Mouse (Mus musculus) forebrain, embryonic 11.5 days (tissue): ENCODE measurements around the gene Cbs. TPM values are rescaled to one million over a fixed set of nuclear protein-coding genes. Genes with fewer than 3 reads are reported as not detected.
A peak's percentile ranks its signal among the peaks of the same experiment; 100 is the strongest.

ENCODE experiments used
- ATAC-seq: fragments of 200-750 bp; cut with Nextera tagmentation; replicated peaks from 2 replicates; pipeline ENCODE4 v1.8.0; 2017; ENCODE audit warnings: moderate TSS enrichment; ENCODE audit not compliant: low FRiP score
- DNase-seq: peaks from one replicate; pipeline ENCODE4 v3.0.0-alpha.2; 2017; ENCODE audit warnings: low spot score
- H3K27ac ChIP-seq: fragments of 300-500 bp; sonication (generic); 2 replicates; pipeline ENCODE4 v1.5.1; 2014; ENCODE audit warnings: low read depth, low read length
- H3K27me3 ChIP-seq: fragments of 300-500 bp; sonication (generic); 2 replicates; pipeline ENCODE4 v1.6.1; 2014; ENCODE audit warnings: mild to moderate bottlenecking, low read length, mixed read lengths; ENCODE audit not compliant: control insufficient read depth, insufficient read depth
- H3K36me3 ChIP-seq: fragments of 300-500 bp; sonication (generic); 2 replicates; pipeline ENCODE4 v1.6.1; 2014; ENCODE audit warnings: mild to moderate bottlenecking, low read length, moderate library complexity, mixed read lengths; ENCODE audit not compliant: control insufficient read depth, insufficient read depth
- H3K4me1 ChIP-seq: fragments of 300-500 bp; sonication (generic); replicated peaks from 2 replicates; pipeline ENCODE4 v1.6.1; 2014; ENCODE audit warnings: low read length, mixed read lengths; ENCODE audit not compliant: control insufficient read depth, insufficient read depth
- H3K4me2 ChIP-seq: fragments of 300-500 bp; sonication (generic); 2 replicates; pipeline ENCODE4 v1.6.1; 2014; ENCODE audit warnings: low read depth, mild to moderate bottlenecking, low read length, moderate library complexity, mixed read lengths; ENCODE audit not compliant: severe bottlenecking
- H3K4me3 ChIP-seq: fragments of 300-500 bp; sonication (generic); 2 replicates; pipeline ENCODE4 v1.5.1; 2014; ENCODE audit warnings: low read depth, low read length
- H3K9ac ChIP-seq: fragments of 300-500 bp; sonication (generic); 2 replicates; pipeline ENCODE4 v1.6.1; 2014; ENCODE audit warnings: low read length
- H3K9me3 ChIP-seq: fragments of 300-500 bp; sonication (generic); 2 replicates; pipeline ENCODE4 v1.6.1; 2016; ENCODE audit warnings: low read length, mixed read lengths; ENCODE audit not compliant: control insufficient read depth
- WGBS: fragments of 180-500 bp; shearing (Covaris S2); extraction: QIAGEN DNeasy Blood & Tissue Kit; methylation state at CpG from one replicate; pipeline ENCODE4 v1.1.7; 2014; 5-methylcytosine and 5-hydroxymethylcytosine counted together
- polyA plus RNA-seq: library from polyadenylated mRNA; unstranded; fragments of >200 nt; fragmentation: Nextera tagmentation; extraction: Ambion mirVana; gene quantifications from 2 replicates; pipeline ENCODE4 v1.2.1, GENCODE M21; 2014

The Cbs gene
- polyA plus RNA-seq, 1 experiment from 2014 or later: 1.4 TPM

GRCm38 (mm10) chr17:31670163-31670562, 33.1 kb upstream of the Cbs start:
- Histone ChIP-seq H3K4me2 (no peak overlapping the region), H3K36me3 (no peaks in the 10 kb centered on the region), H3K4me3 (no peak overlapping the region), H3K9ac (no peak overlapping the region; the same call in 1 of the 2 replicates), H3K27me3 (no peaks in the 10 kb centered on the region), H3K4me1 (0 out of 2 replicates have a peak, but pooled peaks cover 3% of the 10 kb centered on the region), H3K27ac (no peak overlapping the region), H3K9me3 (no peaks in the 10 kb centered on the region)
- 13% methylated on average over 11 of the region's 11 CpGs for WGBS
- DNase-seq: no peak
- no peak for ATAC-seq

GRCm38 (mm10) chr17:31668306-31668705, 31.3 kb upstream of the Cbs start:
- ATAC-seq (no peak), DNase-seq (no peak)
- Histone ChIP-seq H3K9me3 (no peaks in the 10 kb centered on the region), H3K4me1 (0 out of 2 replicates have a peak, but pooled peaks cover 3% of the 10 kb centered on the region), H3K4me2 (no peak overlapping the region), H3K27ac (no peak overlapping the region), H3K36me3 (no peaks in the 10 kb centered on the region), H3K9ac (no peak overlapping the region), H3K4me3 (no peak overlapping the region), H3K27me3 (no peaks in the 10 kb centered on the region)
- 77% methylated on average over 8 of the region's 9 CpGs for WGBS

- H3K4me3 ChIP-seq: no peak overlapping the region
- no peak overlapping the region for H3K4me2 ChIP-seq
- no peaks in the 10 kb centered on the region for H3K36me3 ChIP-seq
- H3K27me3 ChIP-seq: no peaks in the 10 kb centered on the region
- H3K4me1 ChIP-seq: no peaks in the 10 kb centered on the region
- peak; percentile 86 for DNase-seq
- no peaks in the 10 kb centered on the region for H3K9me3 ChIP-seq
- no peak for ATAC-seq
- no peak overlapping the region for H3K9ac ChIP-seq
- 8% methylated on average over 4 of the region's 4 CpGs for WGBS
- no peak overlapping the region for H3K27ac ChIP-seq
Measured at GRCm38 (mm10) chr17:31664760-31665159, 27.7 kb upstream of the Cbs start.

GRCm38 (mm10) chr17:31662855-31663254, 25.8 kb upstream of the Cbs start:
- Histone ChIP-seq H3K9ac (no peak overlapping the region), H3K36me3 (no peaks in the 10 kb centered on the region), H3K27me3 (no peaks in the 10 kb centered on the region), H3K9me3 (no peaks in the 10 kb centered on the region), H3K27ac (no peak overlapping the region), H3K4me2 (no peak overlapping the region), H3K4me1 (peaks cover 3% of the 10 kb centered on the region; the same call in 1 of the 2 replicates), H3K4me3 (no peak overlapping the region)
- ATAC-seq: no peak
- no peak for DNase-seq

DNA sequence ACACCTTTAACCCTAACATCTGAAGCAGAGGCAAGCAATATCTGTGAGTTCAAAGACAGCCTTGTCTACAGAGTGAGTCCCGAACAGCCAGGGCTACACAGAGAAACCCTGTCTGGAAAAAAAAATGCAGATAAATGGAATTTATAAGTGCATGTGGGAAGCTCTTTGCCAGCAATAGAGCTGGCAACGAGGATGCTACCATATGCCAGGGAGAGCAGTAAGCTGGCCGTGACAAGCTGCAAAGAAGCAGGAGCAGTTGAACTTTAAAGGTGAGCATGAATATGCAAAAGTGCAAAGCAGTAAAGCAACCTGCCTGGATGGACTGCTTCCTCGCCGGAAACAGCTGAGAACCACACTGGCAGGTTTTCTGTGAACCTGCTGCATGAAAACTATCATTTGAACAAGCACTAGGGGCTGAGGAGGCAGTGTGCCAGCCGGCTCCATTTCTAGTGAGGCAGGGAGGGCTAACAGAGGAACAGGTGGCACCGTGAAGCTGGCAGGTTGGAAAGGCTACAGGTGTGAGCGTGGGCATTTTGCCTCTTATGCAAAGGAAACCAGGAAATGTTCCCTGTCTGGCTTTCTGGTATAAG, 23.7 kb upstream of the Cbs start:
- Histone ChIP-seq H3K9ac (no peak overlapping the region), H3K4me3 (no peak overlapping the region), H3K9me3 (no peaks in the 10 kb centered on the region), H3K27me3 (no peaks in the 10 kb centered on the region), H3K4me2 (no peak overlapping the region), H3K36me3 (no peaks in the 10 kb centered on the region; the same call in 1 of the 2 replicates), H3K27ac (no peak overlapping the region), H3K4me1 (peaks cover 9% of the 10 kb centered on the region; the same call in 1 of the 2 replicates)
- ATAC-seq (no peak), DNase-seq (no peak)
- WGBS: 82% methylated on average over 8 of the region's 8 CpGs

DNA sequence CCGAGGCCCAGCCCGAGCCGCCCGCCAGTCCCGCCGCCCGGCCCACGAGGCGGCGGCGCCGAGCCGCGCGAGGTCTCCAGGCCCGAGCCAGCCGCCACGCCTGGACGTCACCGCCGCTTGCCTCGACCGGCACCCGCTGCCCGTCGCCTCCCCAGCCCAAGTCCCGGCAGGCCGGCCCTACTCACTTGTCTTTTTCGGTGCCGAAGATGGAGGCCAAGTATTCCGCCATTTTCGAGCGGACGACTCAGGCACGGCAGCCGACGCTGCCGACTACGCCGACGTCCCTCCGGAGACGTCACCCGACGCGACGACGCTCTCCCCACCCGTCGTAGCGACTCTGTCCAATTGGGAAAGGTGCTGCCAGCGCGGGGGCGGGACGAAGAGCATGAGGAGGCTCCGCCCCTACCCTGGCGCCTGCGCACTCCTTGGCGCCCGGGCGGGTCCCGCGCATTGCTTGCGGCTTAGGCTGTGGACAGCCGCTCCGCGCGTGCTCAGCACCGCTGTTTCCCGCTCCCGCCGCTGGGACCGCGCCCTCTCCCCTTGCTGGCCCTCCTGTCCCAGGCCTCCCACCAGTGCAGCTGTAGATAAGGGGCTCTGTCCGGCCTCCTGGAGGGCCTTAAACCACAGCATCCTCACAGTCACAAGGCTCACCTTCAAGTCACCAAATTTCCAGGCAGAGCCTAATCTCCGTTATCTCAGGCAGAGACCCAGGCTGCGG, 21.6 kb upstream of the Cbs start, which contains the start of gene U2af1:
Gene U2af1, minus strand, starts transcription at position 425 of the 718 bp plus-strand sequence.
- peaks cover 9% of the 10 kb centered on the region; the same call in 1 of the 2 replicates for H3K4me1 ChIP-seq
- no peaks in the 10 kb centered on the region for H3K27me3 ChIP-seq
- H3K36me3 ChIP-seq: peaks cover 7% of the 10 kb centered on the region
- under 1% methylated on average over 61 of the region's 77 CpGs for WGBS
- H3K4me2 ChIP-seq: peak within 1 kb of the TSS; percentile 96
- peak; percentile 99 for ATAC-seq
- peak within 1 kb of the TSS; percentile 97 for H3K9ac ChIP-seq
- H3K4me3 ChIP-seq: peak within 1 kb of the TSS; percentile 99
- H3K9me3 ChIP-seq: no peaks in the 10 kb centered on the region
- DNase-seq: peak; percentile 99
- H3K27ac ChIP-seq: peak within 1 kb of the TSS; percentile 82

DNA sequence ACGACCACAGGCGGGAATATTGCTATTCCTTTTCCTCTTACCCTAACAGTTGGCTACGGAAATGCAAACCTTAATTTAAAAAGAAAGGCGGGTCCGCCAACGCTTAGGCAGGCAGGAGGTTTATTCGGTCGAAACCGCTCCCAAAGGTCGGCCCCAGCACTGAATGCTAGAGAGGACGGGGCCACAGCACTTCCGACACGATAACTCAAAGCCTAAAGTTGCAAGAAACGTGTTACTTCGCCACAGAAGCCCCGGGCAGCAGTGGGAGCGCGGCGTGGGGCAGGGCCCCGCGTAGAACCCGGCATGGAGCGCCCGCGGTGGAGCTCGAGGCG, 21.1 kb upstream of the Cbs start:
- peaks cover 12% of the 10 kb centered on the region for H3K36me3 ChIP-seq
- H3K27me3 ChIP-seq: no peaks in the 10 kb centered on the region
- H3K4me2 ChIP-seq: peak overlapping the region; percentile 96
- H3K9ac ChIP-seq: peak overlapping the region; percentile 97
- ATAC-seq (peak; percentile 19), DNase-seq (no peak)
- H3K9me3 ChIP-seq: no peaks in the 10 kb centered on the region
- peak overlapping the region; percentile 99 for H3K4me3 ChIP-seq
- WGBS: under 1% methylated on average over 24 of the region's 27 CpGs
- peaks cover 9% of the 10 kb centered on the region; the same call in 1 of the 2 replicates for H3K4me1 ChIP-seq
- peak overlapping the region; percentile 62; the same call in 1 of the 2 replicates for H3K27ac ChIP-seq

DNA sequence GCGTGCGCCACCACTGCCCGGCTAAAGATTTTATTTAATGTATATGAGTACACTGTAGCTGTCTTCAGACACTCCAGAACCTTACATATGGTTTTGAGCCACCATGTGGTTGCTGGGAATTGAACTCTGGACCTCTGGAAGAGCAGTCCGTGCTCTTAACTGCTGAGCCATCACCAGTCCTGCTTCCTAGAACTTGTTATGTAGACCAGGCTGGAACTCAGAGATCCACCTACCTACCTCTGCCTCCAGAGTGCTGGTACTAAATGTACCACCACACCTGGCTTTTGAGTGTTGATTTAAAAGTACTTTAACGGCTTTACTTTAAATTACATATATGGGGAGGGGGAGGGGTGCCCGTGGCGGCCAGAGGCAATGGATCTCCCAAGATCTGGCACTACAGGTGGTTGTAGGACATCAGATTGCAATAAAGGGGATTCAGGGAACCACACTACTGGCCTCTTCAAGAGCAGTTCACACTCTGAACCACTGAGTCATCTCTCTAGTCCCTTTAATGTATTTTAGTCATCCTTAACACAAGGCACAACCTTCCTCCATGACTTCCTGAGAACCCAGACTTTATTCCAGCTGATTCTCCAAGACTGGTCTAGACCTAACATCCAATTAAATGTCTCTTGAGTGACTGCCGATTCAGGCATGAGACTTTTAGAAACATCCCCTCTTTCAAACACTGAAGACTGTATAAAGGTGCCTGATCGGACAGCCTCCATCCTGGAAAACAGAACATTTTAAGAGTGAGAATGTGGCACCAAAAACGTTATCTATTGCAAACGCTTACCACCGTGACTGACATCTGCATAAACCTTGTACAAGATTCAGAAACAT, 20.3 kb upstream of the Cbs start:
- H3K27ac ChIP-seq: no peak overlapping the region
- no peak for ATAC-seq

More for the DNA sequence above, 20.3 kb upstream of the Cbs start:
- DNase-seq: no peak
- Histone ChIP-seq H3K4me3 (peak overlapping the region; percentile 99), H3K36me3 (peaks cover 16% of the 10 kb centered on the region), H3K9me3 (no peaks in the 10 kb centered on the region), H3K4me2 (peak overlapping the region; percentile 96), H3K27me3 (no peaks in the 10 kb centered on the region), H3K4me1 (peaks cover 9% of the 10 kb centered on the region; the same call in 1 of the 2 replicates), H3K9ac (peak overlapping the region; percentile 97)
- WGBS: 58% methylated on average over 12 of the region's 12 CpGs
